Comparison of ENCODE assay signal across 8 mouse cellular contexts in genomic region chr5:106458477-106459119, GRCm38 (mm10). TPM values are rescaled to one million over a fixed set of nuclear protein-coding genes. Genes with fewer than 3 reads are reported as not detected.
DNase-seq lines count a peak whose midpoint lies in the region; ATAC-seq and TF ChIP-seq lines count a peak whose summit lies in the region.

No protein-coding gene starts in this region.

- no peaks in the 10 kb centered on the region for H3K9me3 ChIP-seq in ES-E14 (ENCODE audit: control insufficient read depth, insufficient read depth, low read depth, low read length)
- H3K9me3 ChIP-seq in embryonic facial prominence, embryonic 12.5 days = no peaks in the 10 kb centered on the region
- H3K9me3 ChIP-seq in intestine, embryonic 15.5 days = no peaks in the 10 kb centered on the region
- H3K9me3 ChIP-seq in neural tube, embryonic 13.5 days = no peaks in the 10 kb centered on the region

- H3K4me2 ChIP-seq in embryonic facial prominence, embryonic 12.5 days (replicated peaks) = peak overlapping the region; percentile 94
- peak overlapping the region; percentile 94 for H3K4me2 ChIP-seq in intestine, embryonic 15.5 days (replicated peaks)
- peak overlapping the region; percentile 60 for H3K4me2 ChIP-seq in neural tube, embryonic 13.5 days

- peak; percentile 81 for DNase-seq in heart, adult 11 months
- DNase-seq in heart, adult 8-10 months (ENCODE audit: low spot score) = no peak
- no peak for DNase-seq in ES-E14 (ENCODE audit: low read depth, low spot score)
- no peak for DNase-seq in right cerebral cortex, postnatal 10 days (ENCODE audit: low spot score in 2 of 2)
- no peak for DNase-seq in urinary bladder, postnatal 36 days (ENCODE audit: low spot score in 2 of 2)

- peaks cover 91% of the 10 kb centered on the region for H3K27me3 ChIP-seq in embryonic facial prominence, embryonic 12.5 days
- peaks cover 94% of the 10 kb centered on the region for H3K27me3 ChIP-seq in intestine, embryonic 15.5 days (replicated peaks)
- H3K27me3 ChIP-seq in neural tube, embryonic 13.5 days = peaks cover 96% of the 10 kb centered on the region

- H3K27ac ChIP-seq in ES-E14 (ENCODE audit: insufficient read depth, low read depth, low read length, poor library complexity, severe bottlenecking) = no peak overlapping the region
- no peak overlapping the region for H3K27ac ChIP-seq in embryonic facial prominence, embryonic 12.5 days
- H3K27ac ChIP-seq in intestine, embryonic 15.5 days = no peak overlapping the region
- H3K27ac ChIP-seq in neural tube, embryonic 13.5 days (replicated peaks) = peak overlapping the region; percentile 57

- H3K4me3 ChIP-seq in ES-E14 (ENCODE audit: insufficient read depth in 1 of 2, low read depth in 1 of 2, low read length in 2 of 2, poor library complexity in 1 of 2, severe bottlenecking in 1 of 2) = peak overlapping the region; percentile 59 to 71
- H3K4me3 ChIP-seq in embryonic facial prominence, embryonic 12.5 days = peak overlapping the region; percentile 50
- peak overlapping the region; percentile 48 for H3K4me3 ChIP-seq in intestine, embryonic 15.5 days (replicated peaks)
- H3K4me3 ChIP-seq in neural tube, embryonic 13.5 days = peak overlapping the region; percentile 39

- peak; percentile 65 for ATAC-seq in embryonic facial prominence, embryonic 12.5 days (ENCODE audit: insufficient number of reproducible peaks, insufficient read depth, low FRiP score, low TSS enrichment)
- ATAC-seq in intestine, embryonic 15.5 days = peak; percentile 68
- ATAC-seq in neural tube, embryonic 13.5 days (ENCODE audit: low read depth) = peak; percentile 63

- peaks cover 0 to 6% of the 10 kb centered on the region in 2 experiments; a peak in 1 of 4 replicates for H3K4me1 ChIP-seq in ES-E14 (ENCODE audit: control insufficient read depth in 2 of 2, insufficient read depth in 2 of 2, low read length in 2 of 2, poor library complexity in 1 of 2)
- peaks cover 9% of the 10 kb centered on the region for H3K4me1 ChIP-seq in embryonic facial prominence, embryonic 12.5 days
- H3K4me1 ChIP-seq in intestine, embryonic 15.5 days (replicated peaks) = peaks cover 19% of the 10 kb centered on the region
- peaks cover 24% of the 10 kb centered on the region for H3K4me1 ChIP-seq in neural tube, embryonic 13.5 days (replicated peaks)

- no peaks in the 10 kb centered on the region for H3K36me3 ChIP-seq in ES-E14 (ENCODE audit: control insufficient read depth, insufficient read depth, low read length, poor library complexity, severe bottlenecking)
- no peaks in the 10 kb centered on the region for H3K36me3 ChIP-seq in embryonic facial prominence, embryonic 12.5 days
- no peaks in the 10 kb centered on the region for H3K36me3 ChIP-seq in intestine, embryonic 15.5 days
- no peaks in the 10 kb centered on the region for H3K36me3 ChIP-seq in neural tube, embryonic 13.5 days

- H3K9ac ChIP-seq in ES-E14 (ENCODE audit: insufficient read depth, low read depth, low read length, poor library complexity, severe bottlenecking) = no peak overlapping the region; the same call in 1 of the 2 replicates
- peak overlapping the region; percentile 33; the same call in 1 of the 2 replicates for H3K9ac ChIP-seq in embryonic facial prominence, embryonic 12.5 days
- no peak overlapping the region for H3K9ac ChIP-seq in intestine, embryonic 15.5 days
- H3K9ac ChIP-seq in neural tube, embryonic 13.5 days = peak overlapping the region; percentile 43

- in situ Hi-C loops in ES-E14 (cut with MboI; ENCODE audit: low sequenced_read_pairs in 2 of 2, unreplicated experiment in 2 of 2) = loop anchor here (5.0 to 25.0 kb wide), 4 partner anchors 294 to 1254 kb away; partner anchors contain the start of gene Tgfbr3 (in 1 of the 2)

- WGBS in embryonic facial prominence, embryonic 12.5 days = under 1% methylated on average over 42 of the region's 68 CpGs
- under 1% methylated on average over 42 of the region's 68 CpGs for WGBS in intestine, embryonic 15.5 days
- under 1% methylated on average over 65 of the region's 68 CpGs for WGBS in neural tube, embryonic 13.5 days

TF ChIP-seq in ES-E14, 5 proteins besides CTCF, POLR2A, EP300 and RAD21:
- TF ChIP-seq CHD2 (IDR thresholded peaks at IDR 0.05; ENCODE audit: low read depth, low read length) = no peak
- no peak for TF ChIP-seq ZC3H11A (IDR thresholded peaks at IDR 0.05; ENCODE audit: borderline replicate concordance, low read depth, low read length)
- no peak for TF ChIP-seq MAFK (IDR thresholded peaks at IDR 0.05; ENCODE audit: insufficient read depth, low read depth, low read length)
- no peak for TF ChIP-seq ZNF384 (IDR thresholded peaks at IDR 0.05; ENCODE audit: low read depth, low read length)
- no peak for TF ChIP-seq HCFC1 (IDR thresholded peaks at IDR 0.05; ENCODE audit: borderline replicate concordance, insufficient read depth, low read length)

RNA-seq across cellular contexts. Expression of gene Barhl2, which starts 0.6 kb away (rescaled TPM):
- not detected for total RNA-seq in heart, adult 8-10 months (2022)
- total RNA-seq in ES-E14 (2012; rRNA removed) = not detected in 2 replicates
- not detected in 2 replicates for polyA plus RNA-seq in embryonic facial prominence, embryonic 12.5 days (2016; fragmentation: Nextera tagmentation; extraction: Ambion mirVana)
- polyA plus RNA-seq in intestine, embryonic 15.5 days (2015; fragmentation: Nextera tagmentation; extraction: Ambion mirVana) = not detected in 2 replicates
- 2.3 and 2.9 TPM in 2 replicates for polyA plus RNA-seq in neural tube, embryonic 13.5 days (2015; fragmentation: Nextera tagmentation; extraction: Ambion mirVana)

Comparison
In these comparisons a context has a peak if more than half of its experiments do, and no peak if none do; other contexts are left out.
1. H3K9ac ChIP-seq: peak in embryonic facial prominence, embryonic 12.5 days (single experiment) and neural tube, embryonic 13.5 days (single experiment); none in ES-E14 (single experiment) and intestine, embryonic 15.5 days (single experiment).
2. Peak in every context shown above with its lines, with median percentiles within 50 percentile points of each other: H3K4me3 ChIP-seq, ATAC-seq and H3K4me2 ChIP-seq.